Mouse (Mus musculus) erythroblast, embryonic 14.5 days (primary cell): ENCODE measurements around the gene Ilk. TPM values are rescaled to one million over a fixed set of nuclear protein-coding genes. Genes with fewer than 3 reads are reported as not detected.

Experiments
- H3K27me3 ChIP-seq: 2 replicates; pipeline ENCODE4 v1.6.1; 2012; ENCODE audit warnings: inconsistent platforms; ENCODE audit not compliant: control insufficient read depth
- H3K36me3 ChIP-seq: 2 replicates; pipeline ENCODE4 v1.6.1; 2012; ENCODE audit warnings: mild to moderate bottlenecking, inconsistent platforms; ENCODE audit not compliant: control insufficient read depth
- H3K4me1 ChIP-seq: 2 replicates; pipeline ENCODE4 v1.6.1; 2012; ENCODE audit warnings: inconsistent platforms; ENCODE audit not compliant: control insufficient read depth
- H3K4me3 ChIP-seq: replicated peaks from 2 replicates; pipeline ENCODE3; 2012; ENCODE audit warnings: moderate library complexity, mild to moderate bottlenecking, inconsistent platforms
- H3K9me3 ChIP-seq: 2 replicates; pipeline ENCODE4 v1.6.1; 2012; ENCODE audit warnings: low read length, inconsistent platforms, mixed read lengths; ENCODE audit not compliant: control insufficient read depth
- GATA1 ChIP-seq: IDR thresholded peaks from 2 replicates; pipeline ENCODE4 v1.6.1; 2012; ENCODE audit warnings: low read length, inconsistent platforms, mixed read lengths
- TAL1 ChIP-seq: IDR thresholded peaks from 3 replicates; pipeline ENCODE4 v1.6.1; 2012; ENCODE audit warnings: low read length, inconsistent platforms, mixed read lengths
- polyA plus RNA-seq: library from polyadenylated mRNA; stranded (reverse); fragments of >175 nt; gene quantifications from 2 replicates; pipeline ENCODE4 v1.2.3, GENCODE M21; 2012

The Ilk gene
- polyA plus RNA-seq = 2.9 and 3.1 TPM in 2 replicates

DNA sequence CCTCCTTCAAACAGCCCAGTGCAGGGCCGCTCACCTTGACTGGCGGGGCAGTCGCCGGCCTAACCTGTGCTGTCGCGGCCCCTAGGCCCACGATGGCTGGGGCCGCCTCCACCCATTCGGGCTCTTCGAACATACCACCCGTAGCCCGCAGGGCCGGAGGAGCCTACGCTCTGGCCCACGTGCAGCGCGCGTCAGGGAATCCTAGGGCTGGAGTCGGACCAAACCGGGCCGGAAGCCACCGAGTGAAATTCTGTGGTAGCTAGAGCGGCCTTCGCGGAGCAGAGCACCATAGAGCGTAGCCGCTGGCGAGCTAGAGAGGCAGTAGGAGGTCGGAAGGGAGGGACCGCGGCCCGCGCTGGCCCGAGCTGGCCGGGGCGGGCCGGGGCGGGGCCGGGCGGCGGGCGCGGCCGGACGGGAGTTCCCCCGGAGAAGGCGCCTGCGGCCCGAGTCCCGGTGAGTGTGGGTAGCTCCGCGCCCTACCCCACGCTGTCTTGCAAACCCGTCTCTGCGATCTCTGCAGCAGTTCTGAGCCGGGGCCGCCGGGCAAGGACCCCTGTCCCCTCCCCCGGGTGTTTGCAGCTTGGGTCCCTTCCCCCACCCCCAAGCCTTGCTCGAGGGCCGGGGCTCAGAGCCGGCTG, at the start of gene Ilk:
Gene Ilk, plus strand, starts transcription at position 329 of the 638 bp plus-strand sequence.
- H3K36me3 ChIP-seq = peaks cover 66% of the 10 kb centered on the region
- peaks cover 55% of the 10 kb centered on the region for H3K4me1 ChIP-seq
- H3K4me3 ChIP-seq = peak within 1 kb of the TSS; percentile 87
- no peaks in the 10 kb centered on the region for H3K27me3 ChIP-seq
- no peak for TF ChIP-seq TAL1
- no peak for TF ChIP-seq GATA1
- H3K9me3 ChIP-seq = no peaks in the 10 kb centered on the region

DNA sequence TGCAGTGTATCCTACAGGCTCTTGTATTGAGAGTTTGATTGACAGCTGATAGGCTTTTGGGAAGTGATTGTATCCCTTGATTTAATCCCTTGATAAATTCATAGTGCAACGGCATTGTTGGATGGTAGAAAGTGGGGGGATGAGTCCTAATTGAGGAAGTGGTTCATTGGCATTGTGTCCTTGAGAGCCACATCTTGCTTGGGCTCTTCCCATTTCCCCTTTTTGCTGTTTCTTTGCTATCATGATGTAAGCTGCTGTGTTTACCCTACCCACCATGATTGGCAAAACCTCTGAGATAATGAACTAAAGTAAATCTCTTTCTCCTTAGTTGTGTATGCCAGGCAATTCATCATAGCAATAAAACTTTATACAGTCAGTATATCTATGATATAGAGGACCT, 45.5 kb upstream of the Ilk start:
- Histone ChIP-seq H3K9me3 (no peaks in the 10 kb centered on the region), H3K36me3 (no peaks in the 10 kb centered on the region), H3K4me1 (no peaks in the 10 kb centered on the region), H3K27me3 (no peaks in the 10 kb centered on the region; the same call in 1 of the 2 replicates), H3K4me3 (no peak overlapping the region)
- TF ChIP-seq TAL1 (no peak), GATA1 (no peak)

DNA sequence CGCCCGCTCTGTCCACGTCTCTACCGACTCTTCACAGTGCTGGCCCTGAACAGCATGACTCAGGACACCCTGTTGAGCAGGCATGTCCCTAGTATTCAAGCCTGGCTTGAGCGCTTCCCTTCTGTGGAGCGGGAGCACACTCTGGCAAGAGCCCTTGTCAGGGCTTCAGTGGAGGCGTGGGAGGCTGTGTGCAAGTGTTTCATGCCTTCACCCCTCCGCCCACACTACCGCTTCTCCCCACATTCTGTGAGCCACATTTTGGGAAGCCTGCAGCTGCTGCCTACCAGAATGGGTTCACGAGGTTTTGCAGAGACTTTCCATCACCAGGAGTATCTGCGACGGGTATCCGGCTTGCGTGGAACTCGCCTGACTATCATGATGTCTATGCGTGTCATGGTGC, 33.2 kb upstream of the Ilk start:
- no peak for TF ChIP-seq TAL1
- TF ChIP-seq GATA1 = no peak
- no peaks in the 10 kb centered on the region for H3K27me3 ChIP-seq
- H3K9me3 ChIP-seq = no peaks in the 10 kb centered on the region
- no peaks in the 10 kb centered on the region for H3K36me3 ChIP-seq
- H3K4me3 ChIP-seq = no peak overlapping the region
- H3K4me1 ChIP-seq = no peaks in the 10 kb centered on the region

DNA sequence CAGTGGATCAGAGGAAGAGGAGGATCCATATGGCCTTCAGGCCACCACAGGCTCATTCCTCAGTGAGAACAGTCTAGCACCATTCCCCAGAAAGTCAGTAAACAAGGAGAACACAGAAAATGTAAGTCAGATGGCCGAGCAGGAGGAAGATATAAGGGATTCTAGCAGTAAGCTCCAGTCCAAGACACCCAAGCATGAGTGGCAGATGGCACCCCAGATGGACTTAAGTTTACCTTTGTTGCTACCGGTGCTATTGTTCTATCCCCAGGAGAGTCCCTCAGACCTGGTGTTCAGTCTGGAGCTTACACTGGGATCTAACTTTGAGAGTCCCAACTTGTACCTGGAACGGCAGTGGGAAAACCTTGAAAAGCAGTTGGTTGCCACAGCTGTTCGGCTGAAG, 32.6 kb upstream of the Ilk start:
- Histone ChIP-seq H3K4me1 (peaks cover 3% of the 10 kb centered on the region), H3K4me3 (no peak overlapping the region), H3K9me3 (no peaks in the 10 kb centered on the region), H3K36me3 (no peaks in the 10 kb centered on the region), H3K27me3 (no peaks in the 10 kb centered on the region)
- TF ChIP-seq GATA1 (no peak), TAL1 (no peak)

DNA sequence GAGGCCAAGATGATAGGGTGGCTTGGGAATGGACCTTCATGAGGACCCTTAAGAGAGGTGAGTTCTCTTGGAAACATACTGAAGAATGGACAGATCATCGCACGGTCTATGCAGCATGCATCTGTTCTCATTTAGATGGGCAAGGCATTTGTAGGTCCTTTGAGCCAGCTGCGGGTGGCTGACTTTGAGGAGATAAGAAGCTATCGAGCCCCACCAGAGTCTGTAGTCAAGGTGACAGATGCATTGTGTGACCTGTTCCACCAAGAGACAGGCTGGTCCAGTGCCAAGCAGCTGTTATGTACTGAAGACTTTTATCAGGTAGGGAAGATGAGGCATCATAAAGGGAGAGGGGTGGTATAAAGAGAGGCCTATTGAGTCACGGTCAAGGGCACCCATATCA, 27.7 kb upstream of the Ilk start:
- TF ChIP-seq GATA1 = no peak
- no peak for TF ChIP-seq TAL1
- Histone ChIP-seq H3K27me3 (no peaks in the 10 kb centered on the region), H3K4me1 (peaks cover 7% of the 10 kb centered on the region), H3K4me3 (no peak overlapping the region), H3K36me3 (no peaks in the 10 kb centered on the region), H3K9me3 (no peaks in the 10 kb centered on the region)

DNA sequence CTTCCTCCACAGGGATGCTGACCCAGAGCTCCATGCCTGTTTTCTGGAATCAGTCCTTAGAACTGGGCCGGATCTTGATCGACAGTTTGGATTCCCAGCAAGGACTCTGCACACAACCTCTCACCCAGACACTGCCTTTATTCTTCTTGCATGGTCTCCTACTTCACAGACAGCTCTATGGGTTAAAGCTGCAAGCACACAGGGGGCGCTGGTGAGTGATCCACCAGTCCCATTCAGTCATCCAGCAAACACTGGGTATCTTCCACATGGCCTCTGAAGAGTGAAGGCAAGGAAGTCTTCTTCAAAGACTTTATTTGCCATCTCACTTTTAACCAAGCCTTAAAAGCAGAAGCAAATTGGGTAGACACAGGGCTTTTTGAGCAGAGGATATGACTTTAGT, 21.0 kb upstream of the Ilk start:
- H3K36me3 ChIP-seq = no peaks in the 10 kb centered on the region
- no peak overlapping the region for H3K4me3 ChIP-seq
- H3K9me3 ChIP-seq = no peaks in the 10 kb centered on the region
- no peaks in the 10 kb centered on the region for H3K4me1 ChIP-seq
- no peak for TF ChIP-seq GATA1
- TF ChIP-seq TAL1 = no peak
- H3K27me3 ChIP-seq = no peaks in the 10 kb centered on the region

DNA sequence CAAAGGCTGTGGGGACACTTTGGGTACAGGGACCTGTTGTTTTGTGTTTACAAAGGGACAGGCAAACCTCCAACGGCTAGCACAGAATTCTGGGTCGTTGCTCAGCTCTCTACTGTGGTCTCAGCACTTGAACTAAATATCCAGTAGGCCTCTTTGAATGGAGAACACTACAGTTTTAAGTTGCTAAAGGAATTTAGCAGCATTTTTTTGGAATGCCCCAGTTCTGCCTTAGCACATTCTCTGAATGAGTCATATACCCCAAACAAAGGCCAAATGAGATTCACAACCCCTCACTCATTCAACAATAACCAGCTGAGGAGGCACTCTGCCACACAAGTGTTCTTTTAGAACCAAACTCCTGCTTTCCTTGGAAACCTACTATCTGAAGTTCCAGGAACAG, 14.5 kb upstream of the Ilk start:
- TF ChIP-seq GATA1 (no peak), TAL1 (no peak)
- no peaks in the 10 kb centered on the region for H3K27me3 ChIP-seq
- no peaks in the 10 kb centered on the region for H3K4me1 ChIP-seq
- no peaks in the 10 kb centered on the region; the same call in 1 of the 2 replicates for H3K36me3 ChIP-seq
- no peak overlapping the region for H3K4me3 ChIP-seq
- no peaks in the 10 kb centered on the region for H3K9me3 ChIP-seq

DNA sequence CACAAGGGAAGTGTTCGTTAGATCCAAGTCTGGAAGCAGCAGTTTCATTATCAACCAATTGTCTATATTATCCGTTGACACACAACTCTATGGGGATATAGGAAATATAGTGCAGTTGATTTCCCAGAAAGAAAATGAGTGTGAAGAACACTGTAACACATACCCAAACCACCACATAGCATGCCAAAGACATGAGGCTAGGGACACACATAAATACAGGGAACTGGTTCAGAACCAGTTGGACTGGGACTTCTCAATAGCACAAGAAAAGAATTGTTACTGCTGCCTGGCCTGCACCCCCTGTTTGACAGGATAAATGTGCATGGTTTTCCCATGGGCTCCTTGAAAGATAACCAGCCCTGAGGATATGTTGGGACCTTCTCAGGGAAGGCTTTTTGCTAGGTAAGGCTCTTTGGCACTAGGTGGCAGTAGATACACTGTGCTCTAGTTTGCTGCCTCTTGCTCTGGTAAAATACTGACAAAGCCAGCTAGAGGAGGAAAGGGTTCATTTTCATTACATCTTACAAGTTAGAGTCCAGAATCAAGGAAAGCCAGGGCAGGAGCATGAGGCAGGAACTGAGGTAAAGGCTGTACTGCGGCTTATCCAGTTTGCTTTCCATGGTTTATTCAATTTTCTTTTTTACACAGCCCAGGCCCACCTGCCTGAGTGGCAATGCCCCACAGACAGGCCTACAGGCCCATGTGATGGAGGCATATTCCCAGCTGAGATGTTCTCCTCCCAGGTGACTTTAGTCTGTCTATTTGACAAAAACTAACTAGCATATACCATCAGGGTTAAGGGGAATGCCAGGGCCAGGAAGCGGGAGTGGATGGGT, 10.0 kb upstream of the Ilk start:
- no peaks in the 10 kb centered on the region for H3K9me3 ChIP-seq
- no peak overlapping the region for H3K4me3 ChIP-seq
- H3K27me3 ChIP-seq = no peaks in the 10 kb centered on the region
- H3K36me3 ChIP-seq = peaks cover 27% of the 10 kb centered on the region
- H3K4me1 ChIP-seq = no peaks in the 10 kb centered on the region
- TF ChIP-seq GATA1 (no peak), TAL1 (no peak)

DNA sequence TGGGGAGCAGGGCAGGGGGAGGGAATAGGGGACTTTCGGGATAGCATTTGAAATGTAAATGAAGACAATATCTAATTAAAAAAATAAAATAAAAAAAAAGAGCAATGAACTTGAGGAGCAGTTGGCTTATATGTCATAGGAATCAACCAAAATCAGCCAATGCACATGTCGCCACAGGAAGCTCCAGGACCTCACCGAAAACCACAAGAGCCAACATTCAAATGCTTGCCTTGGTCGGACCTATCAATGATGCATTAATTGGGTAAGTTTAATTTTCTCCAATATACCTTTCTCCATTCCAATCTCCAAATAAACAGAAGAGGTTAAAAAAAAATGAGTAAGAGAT, 9.4 kb upstream of the Ilk start:
- Histone ChIP-seq H3K4me1 (no peaks in the 10 kb centered on the region), H3K4me3 (no peak overlapping the region), H3K36me3 (peaks cover 33% of the 10 kb centered on the region), H3K27me3 (no peaks in the 10 kb centered on the region), H3K9me3 (no peaks in the 10 kb centered on the region)
- TF ChIP-seq TAL1 (no peak), GATA1 (no peak)
